Mouse (Mus musculus) embryonic fibroblast, embryonic 13.5 days (primary cell): ENCODE data around the gene Pcbp3.

Experiments used
- CTCF ChIP-seq: IDR thresholded peaks from 2 replicates; pipeline ENCODE4 v1.5.1; 2011; ENCODE audit warnings: mild to moderate bottlenecking, control low read depth, low read length, moderate library complexity, borderline replicate concordance; ENCODE audit not compliant: insufficient read depth
- POLR2A ChIP-seq: IDR thresholded peaks from 2 replicates; pipeline ENCODE4 v1.6.1; 2011; ENCODE audit warnings: low read depth, mild to moderate bottlenecking, control low read depth, low read length, moderate library complexity

- TF ChIP-seq CTCF = no peak
- no peak for TF ChIP-seq POLR2A
Observed at GRCm38 (mm10) chr10:76882644-76883441, 78.8 kb downstream of the Pcbp3 start.
